29 mouse cellular contexts compared by ENCODE assay signal in genomic region chr19:38077851-38078540, GRCm38 (mm10). TPM values are rescaled to one million over a fixed set of nuclear protein-coding genes. Genes with fewer than 3 reads are reported as not detected.
DNase-seq lines count a peak whose midpoint lies in the region; ATAC-seq and TF ChIP-seq lines count a peak whose summit lies in the region.
"Had no signal": no experiment of that assay in that cellular context is flagged by ENCODE, and none has a peak within 500 bp of the region (broad histone marks: within the 10 kb centered on the region; RNA-seq: fewer than 3 reads in every experiment).

No protein-coding gene starts in this region.

- H3K79me2 ChIP-seq in myocyte (ENCODE audit: control insufficient read depth, insufficient read depth): no peaks in the 10 kb centered on the region

- no peaks in the 10 kb centered on the region for H3K27me3 ChIP-seq in midbrain, embryonic 11.5 days (ENCODE audit: control insufficient read depth, insufficient read depth, low read length)
- H3K27me3 ChIP-seq in midbrain, embryonic 10.5 days (ENCODE audit: low read depth, poor library complexity, severe bottlenecking): no peaks in the 10 kb centered on the region
- H3K27me3 ChIP-seq in myocyte (ENCODE audit: control insufficient read depth, insufficient read depth, insufficient read length): no peaks in the 10 kb centered on the region
- H3K27me3 ChIP-seq: heart, embryonic 12.5 days; liver, embryonic 12.5 days; midbrain, embryonic 15.5 days; neural tube, embryonic 13.5 days had no signal

- no peaks in the 10 kb centered on the region for H3K4me1 ChIP-seq in midbrain, embryonic 11.5 days (ENCODE audit: control insufficient read depth, insufficient read depth, low read length)
- H3K4me1 ChIP-seq in midbrain, embryonic 10.5 days: no peaks in the 10 kb centered on the region
- H3K4me1 ChIP-seq: heart, embryonic 12.5 days; liver, embryonic 12.5 days; midbrain, embryonic 15.5 days; neural tube, embryonic 13.5 days had no signal

- no peaks in the 10 kb centered on the region for H3K9me3 ChIP-seq in midbrain, embryonic 11.5 days (ENCODE audit: control insufficient read depth, low read length)
- H3K9me3 ChIP-seq in midbrain, embryonic 10.5 days (replicated peaks): no peaks in the 10 kb centered on the region
- H3K9me3 ChIP-seq: heart, embryonic 12.5 days; liver, embryonic 12.5 days; midbrain, embryonic 15.5 days; neural tube, embryonic 13.5 days had no signal

- no peak for ATAC-seq in midbrain, embryonic 11.5 days (ENCODE audit: low FRiP score)
- ATAC-seq in megakaryocyte progenitor cell, adult 5-6 weeks (replicated peaks; ENCODE audit: poor library complexity): no peak
- no peak for ATAC-seq in erythroid progenitor cell, adult 5-6 weeks (replicated peaks; ENCODE audit: low FRiP score, poor library complexity, severe bottlenecking)
- ATAC-seq: forebrain, embryonic 14.5 days; liver, embryonic 12.5 days; midbrain, embryonic 15.5 days had no signal

- H3K4me2 ChIP-seq in midbrain, embryonic 11.5 days: no peak overlapping the region
- H3K4me2 ChIP-seq in myocyte (ENCODE audit: low read depth): no peak overlapping the region
- H3K4me2 ChIP-seq: heart, embryonic 12.5 days; liver, embryonic 12.5 days; midbrain, embryonic 15.5 days; neural tube, embryonic 13.5 days had no signal

- peak; percentile 8 for DNase-seq in cerebellum, adult 9-10 months
- no peak for DNase-seq in cerebellum, adult 11 months
- peak; percentile 81 for DNase-seq in midbrain, embryonic 11.5 days (ENCODE audit: low spot score, missing footprints)
- no peak for DNase-seq in midbrain, embryonic 10.5 days (ENCODE audit: low spot score)
- DNase-seq in cerebellum, postnatal 14 days: peak; percentile 48 to 68
- DNase-seq: adrenal gland, adult 8-10 months; B cell, adult 2 months; heart, postnatal 14 days; kidney, adult 8-10 months; kidney, postnatal 14 days; lung, adult 18-20 months; lung, postnatal 10 days; right cerebral cortex, adult 18-20 months had no signal

- WGBS in midbrain, embryonic 11.5 days: 70% methylated on average over 3 of the region's 3 CpGs
- 91% methylated on average over 3 of the region's 3 CpGs for WGBS in midbrain, embryonic 10.5 days

- H3K27ac ChIP-seq in midbrain, embryonic 11.5 days (ENCODE audit: low read depth, low read length): no peak overlapping the region
- H3K27ac ChIP-seq in midbrain, embryonic 10.5 days (replicated peaks): no peak overlapping the region
- H3K27ac ChIP-seq: liver, embryonic 12.5 days; midbrain, embryonic 15.5 days; neural tube, embryonic 13.5 days had no signal

- no peak overlapping the region for H3K9ac ChIP-seq in midbrain, embryonic 11.5 days (ENCODE audit: low read length)
- H3K9ac ChIP-seq: heart, embryonic 12.5 days; liver, embryonic 12.5 days; midbrain, embryonic 15.5 days; neural tube, embryonic 13.5 days had no signal

- H3ac ChIP-seq in myocyte (ENCODE audit: control insufficient read depth, insufficient read length): no peak overlapping the region

- no peak overlapping the region for H3K4me3 ChIP-seq in midbrain, embryonic 11.5 days (ENCODE audit: low read depth, low read length)
- H3K4me3 ChIP-seq in midbrain, embryonic 10.5 days: no peak overlapping the region
- H3K4me3 ChIP-seq in myocyte: no peak overlapping the region
- H3K4me3 ChIP-seq: heart, embryonic 12.5 days; liver, embryonic 12.5 days; midbrain, embryonic 15.5 days; neural tube, embryonic 13.5 days had no signal

- no peak for TF ChIP-seq POLR2A in myocyte (IDR thresholded peaks at IDR 0.05; ENCODE audit: insufficient read length, low read depth)

- H3K36me3 ChIP-seq in midbrain, embryonic 11.5 days (ENCODE audit: control insufficient read depth, insufficient read depth, low read length): peaks cover 2% of the 10 kb centered on the region; the same call in 1 of the 2 replicates
- peaks cover 26% of the 10 kb centered on the region for H3K36me3 ChIP-seq in midbrain, embryonic 10.5 days
- H3K36me3 ChIP-seq in myocyte (ENCODE audit: control insufficient read depth, insufficient read depth): peaks cover 10% of the 10 kb centered on the region
- H3K36me3 ChIP-seq: midbrain, embryonic 15.5 days had no signal

TF ChIP-seq in myocyte, 11 proteins besides CTCF, POLR2A, EP300 and RAD21:
- no peak for TF ChIP-seq E2F4 (IDR thresholded peaks at IDR 0.05; ENCODE audit: insufficient read depth)
- TF ChIP-seq MAX (IDR thresholded peaks at IDR 0.05; ENCODE audit: low read depth): no peak
- TF ChIP-seq MYOD1 (IDR thresholded peaks at IDR 0.05; ENCODE audit: control insufficient read depth in 1 of 3, insufficient read length in 2 of 3, low read depth in 2 of 3): peak in 2 of 3 experiments; percentile 59 to 63
- TF ChIP-seq CEBPB (IDR thresholded peaks at IDR 0.05; ENCODE audit: insufficient read depth, poor library complexity, severe bottlenecking): no peak
- no peak for TF ChIP-seq REST (IDR thresholded peaks at IDR 0.05; ENCODE audit: insufficient read depth, insufficient read length)
- no peak for TF ChIP-seq TCF3 (IDR thresholded peaks at IDR 0.05; ENCODE audit: insufficient read length, low read depth)
- TF ChIP-seq USF1 (IDR thresholded peaks at IDR 0.05; ENCODE audit: low read depth): no peak
- TF ChIP-seq POLR2AphosphoS2 (IDR thresholded peaks at IDR 0.05; ENCODE audit: insufficient read length, low read depth): no peak
- no peak for TF ChIP-seq SRF (IDR thresholded peaks at IDR 0.05; ENCODE audit: control insufficient read depth, insufficient read length, low read depth)
- no peak for TF ChIP-seq TCF12 (IDR thresholded peaks at IDR 0.05; ENCODE audit: insufficient read depth, poor library complexity, severe bottlenecking)
- TF ChIP-seq MYOG (IDR thresholded peaks at IDR 0.05; ENCODE audit: control insufficient read depth in 1 of 3, insufficient read depth in 1 of 3, insufficient read length in 2 of 3, low read depth in 2 of 3): peak in 2 of 3 experiments; percentile 4 to 62

RNA-seq across cellular contexts. Expression of gene Ffar4, which starts 18.9 kb away (rescaled TPM):
- not detected in 2 replicates for polyA plus RNA-seq in midbrain, embryonic 11.5 days (2014; fragmentation: Nextera tagmentation; extraction: Ambion mirVana)
- 0.12 TPM in 1 of 2 replicates, not detected in the other for polyA plus RNA-seq in midbrain, embryonic 10.5 days (2016; fragmentation: Nextera tagmentation; extraction: Ambion mirVana)
- polyA plus RNA-seq in myocyte (2012; fragmentation: generic; extraction: Trizol): not detected
- total RNA-seq in megakaryocyte progenitor cell, adult 5-6 weeks (2015): 0.22 TPM in 1 of 2 replicates, not detected in the other
- total RNA-seq in megakaryocyte progenitor cell, adult 5-6 weeks (2017): 0.24 and 0.33 TPM in 2 replicates
- total RNA-seq in erythroid progenitor cell, adult 5-6 weeks (2015; ENCODE audit: low replicate concordance): not detected in 2 replicates
- not detected in 2 replicates for total RNA-seq in erythroid progenitor cell, adult 5-6 weeks (2017; ENCODE audit: low replicate concordance)
- total RNA-seq: layer of hippocampus, adult 18-20 months; layer of hippocampus, postnatal 14 days; MEL had no signal
- polyA plus RNA-seq: heart, embryonic 12.5 days; hindbrain, embryonic 11.5 days; neural tube, embryonic 13.5 days had no signal

RNA-seq across cellular contexts. Expression of gene Cep55, which starts 23.2 kb away (rescaled TPM):
- polyA plus RNA-seq in midbrain, embryonic 11.5 days (2014; fragmentation: Nextera tagmentation; extraction: Ambion mirVana): 60.8 and 67.1 TPM in 2 replicates
- 49.2 and 49.5 TPM in 2 replicates for polyA plus RNA-seq in midbrain, embryonic 10.5 days (2016; fragmentation: Nextera tagmentation; extraction: Ambion mirVana)
- polyA plus RNA-seq in myocyte (2012; fragmentation: generic; extraction: Trizol): 5.1 TPM
- total RNA-seq in megakaryocyte progenitor cell, adult 5-6 weeks (2015): 46.9 and 58.5 TPM in 2 replicates
- 52.4 and 56.9 TPM in 2 replicates for total RNA-seq in megakaryocyte progenitor cell, adult 5-6 weeks (2017)
- 1.7 and 9.7 TPM in 2 replicates for total RNA-seq in erythroid progenitor cell, adult 5-6 weeks (2015; ENCODE audit: low replicate concordance)
- total RNA-seq in erythroid progenitor cell, adult 5-6 weeks (2017; ENCODE audit: low replicate concordance): 1.9 and 8.8 TPM in 2 replicates
- total RNA-seq: gastrocnemius, adult 8-10 months had no signal

RNA-seq across cellular contexts. Expression of gene Myof, which starts 34.6 kb away (rescaled TPM):
- polyA plus RNA-seq in midbrain, embryonic 11.5 days (2014; fragmentation: Nextera tagmentation; extraction: Ambion mirVana): 3.3 and 3.6 TPM in 2 replicates
- 1.5 and 2.2 TPM in 2 replicates for polyA plus RNA-seq in midbrain, embryonic 10.5 days (2016; fragmentation: Nextera tagmentation; extraction: Ambion mirVana)
- 76.9 TPM for polyA plus RNA-seq in myocyte (2012; fragmentation: generic; extraction: Trizol)
- total RNA-seq in megakaryocyte progenitor cell, adult 5-6 weeks (2015): 3.1 and 3.5 TPM in 2 replicates
- 0.71 and 1.6 TPM in 2 replicates for total RNA-seq in megakaryocyte progenitor cell, adult 5-6 weeks (2017)
- 0.84 and 1.8 TPM in 2 replicates for total RNA-seq in erythroid progenitor cell, adult 5-6 weeks (2015; ENCODE audit: low replicate concordance)
- 2.0 and 4.5 TPM in 2 replicates for total RNA-seq in erythroid progenitor cell, adult 5-6 weeks (2017; ENCODE audit: low replicate concordance)

RNA-seq across cellular contexts. Expression of gene Rbp4, which starts 47.1 kb away (rescaled TPM):
- 2.3 and 2.8 TPM in 2 replicates for polyA plus RNA-seq in midbrain, embryonic 11.5 days (2014; fragmentation: Nextera tagmentation; extraction: Ambion mirVana)
- 2.3 TPM in 2 replicates for polyA plus RNA-seq in midbrain, embryonic 10.5 days (2016; fragmentation: Nextera tagmentation; extraction: Ambion mirVana)
- polyA plus RNA-seq in myocyte (2012; fragmentation: generic; extraction: Trizol): 0.35 TPM
- total RNA-seq in megakaryocyte progenitor cell, adult 5-6 weeks (2015): not detected in 2 replicates
- total RNA-seq in megakaryocyte progenitor cell, adult 5-6 weeks (2017): not detected in 2 replicates
- total RNA-seq in erythroid progenitor cell, adult 5-6 weeks (2015; ENCODE audit: low replicate concordance): not detected in 2 replicates
- not detected in 2 replicates for total RNA-seq in erythroid progenitor cell, adult 5-6 weeks (2017; ENCODE audit: low replicate concordance)
- total RNA-seq: MEL had no signal

RNA-seq across cellular contexts. Expression of gene Pde6c, which starts 54.6 kb away (rescaled TPM):
- 0.08 and 0.12 TPM in 2 replicates for polyA plus RNA-seq in midbrain, embryonic 11.5 days (2014; fragmentation: Nextera tagmentation; extraction: Ambion mirVana)
- 0.11 TPM in 1 of 2 replicates, not detected in the other for polyA plus RNA-seq in midbrain, embryonic 10.5 days (2016; fragmentation: Nextera tagmentation; extraction: Ambion mirVana)
- not detected for polyA plus RNA-seq in myocyte (2012; fragmentation: generic; extraction: Trizol)
- not detected in 2 replicates for total RNA-seq in megakaryocyte progenitor cell, adult 5-6 weeks (2015)
- total RNA-seq in megakaryocyte progenitor cell, adult 5-6 weeks (2017): not detected in 2 replicates
- total RNA-seq in erythroid progenitor cell, adult 5-6 weeks (2015; ENCODE audit: low replicate concordance): not detected in 2 replicates
- total RNA-seq in erythroid progenitor cell, adult 5-6 weeks (2017; ENCODE audit: low replicate concordance): not detected in 2 replicates
- total RNA-seq: adrenal gland, adult 8-10 months; gastrocnemius, adult 8-10 months; heart, postnatal 14 days; MEL had no signal
- polyA plus RNA-seq: embryonic facial prominence, embryonic 14.5 days; gonadal fat pad, adult 2 months; heart, embryonic 12.5 days; hindbrain, embryonic 11.5 days; neural tube, embryonic 13.5 days; urinary bladder, adult 2 months had no signal

Comparison
In these comparisons a context has a peak if more than half of its experiments do, and no peak if none do; other contexts are left out.
1. DNase-seq: peak in cerebellum, adult 9-10 months (single experiment), midbrain, embryonic 11.5 days (single experiment) and cerebellum, postnatal 14 days (2 of 2); none in cerebellum, adult 11 months (single experiment) and midbrain, embryonic 10.5 days (single experiment).
2. RNA of gene Myof, which starts 34.6 kb away (polyA plus RNA-seq): 76.9 TPM in myocyte (single experiment); 3.3 to 3.6 TPM in midbrain, embryonic 11.5 days and 1.5 to 2.2 TPM in midbrain, embryonic 10.5 days; every median in the first group is over 10 times any median in the second.